Mouse (Mus musculus) G1E (cell line): ENCODE data around the gene Olfr190.
"Not testable (repeated sequence)": the region's sequence is repeated elsewhere in the genome, so short reads cannot be mapped to it uniquely, and the experiment has no call there.

Experiments
- CTCF ChIP-seq: IDR thresholded peaks from 2 replicates; pipeline ENCODE4 v1.5.1; 2012; ENCODE audit warnings: low read depth, low read length, inconsistent platforms, mixed read lengths
- GATA1 ChIP-seq: IDR thresholded peaks from 2 replicates; pipeline ENCODE4 v1.6.1; 2012; ENCODE audit warnings: borderline replicate concordance, low read length, inconsistent platforms, mixed read lengths
- GATA2 ChIP-seq: IDR thresholded peaks from 2 replicates; pipeline ENCODE4 v1.6.1; 2012; ENCODE audit warnings: low read depth, low read length, inconsistent platforms, borderline replicate concordance
- POLR2AphosphoS5 ChIP-seq: IDR thresholded peaks from 2 replicates; pipeline ENCODE4 v1.6.1; 2012; ENCODE audit warnings: low read depth, low read length, inconsistent platforms; ENCODE audit not compliant: insufficient replicate concordance
- TAL1 ChIP-seq: conservative IDR thresholded peaks from 2 replicates; pipeline ENCODE4 v1.6.1; 2012; ENCODE audit warnings: low read depth, low read length, inconsistent platforms, mixed read lengths

DNA sequence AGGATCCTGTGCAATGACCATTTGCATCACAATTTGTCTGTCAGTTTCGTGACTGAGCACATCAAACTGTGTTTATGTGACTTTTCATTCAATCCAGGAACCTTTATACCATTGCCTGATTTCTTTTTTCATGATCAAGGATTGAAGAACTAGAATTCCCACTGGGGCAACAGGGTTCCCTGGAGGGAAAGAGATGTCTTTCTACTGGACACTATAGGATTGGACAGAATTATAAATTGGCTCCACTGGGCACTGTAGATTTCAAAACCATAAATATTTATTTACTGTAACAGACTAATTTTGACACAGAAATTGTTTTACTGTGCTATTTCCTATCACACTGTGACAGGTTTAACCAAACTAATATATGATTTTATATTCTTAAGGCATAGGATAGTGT lies 11.9 kb upstream of the Olfr190 start, which contains the start of gene Olfr191:
- not testable (repeated sequence) for TF ChIP-seq CTCF, TAL1, GATA1, POLR2AphosphoS5, GATA2
